Mouse (Mus musculus): ENCODE measurements around the gene Psmb7. TPM values are rescaled to one million over a fixed set of nuclear protein-coding genes. Genes with fewer than 3 reads are reported as not detected.

Psmb7 gene
- total RNA-seq, 2 experiments from 2014 or later, result 250 to 255 TPM

DNA sequence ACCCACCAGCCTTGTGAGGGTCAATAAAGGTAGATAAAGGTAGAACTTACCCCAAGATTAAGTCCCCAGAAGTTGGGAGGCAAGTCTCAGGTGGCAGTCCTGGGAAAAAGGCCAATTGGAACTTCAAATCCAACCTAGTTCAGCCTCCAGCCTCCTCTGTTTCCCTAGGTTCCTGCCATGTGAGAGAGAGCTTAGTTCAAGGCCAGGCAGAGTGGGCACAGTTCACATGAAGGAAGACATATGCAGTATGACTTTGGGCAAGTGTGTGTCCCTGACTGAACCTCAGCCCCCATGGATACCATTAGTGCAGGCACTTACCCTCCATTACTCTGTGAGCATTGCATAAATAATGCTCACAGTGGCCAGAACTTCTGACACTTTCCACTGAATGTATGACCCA, 98.2 kb downstream of the Psmb7 start:
- no peak for DNase-seq (ENCODE audit: low spot score in 2 of 2)

DNA sequence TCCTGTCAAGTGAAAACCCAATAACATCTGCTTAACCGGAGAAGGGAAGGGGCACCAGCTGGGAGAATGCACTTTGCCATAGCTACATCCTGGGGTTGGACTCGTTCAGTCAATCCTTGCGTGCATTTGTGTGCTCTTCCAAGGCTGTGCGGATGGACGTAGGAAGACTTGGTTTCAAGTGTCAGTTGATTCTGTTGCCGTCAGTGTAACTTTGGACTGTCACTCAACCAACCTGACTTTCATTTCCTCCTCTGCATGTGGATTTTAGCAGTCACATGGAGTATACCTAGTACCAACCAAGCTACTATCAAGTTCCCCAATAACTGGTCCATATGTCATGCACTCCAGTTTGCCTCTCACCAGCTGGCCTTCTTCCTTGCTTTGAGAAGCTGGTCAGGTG, 98.9 kb downstream of the Psmb7 start:
- DNase-seq (ENCODE audit: low spot score in 2 of 2), result no peak

DNA sequence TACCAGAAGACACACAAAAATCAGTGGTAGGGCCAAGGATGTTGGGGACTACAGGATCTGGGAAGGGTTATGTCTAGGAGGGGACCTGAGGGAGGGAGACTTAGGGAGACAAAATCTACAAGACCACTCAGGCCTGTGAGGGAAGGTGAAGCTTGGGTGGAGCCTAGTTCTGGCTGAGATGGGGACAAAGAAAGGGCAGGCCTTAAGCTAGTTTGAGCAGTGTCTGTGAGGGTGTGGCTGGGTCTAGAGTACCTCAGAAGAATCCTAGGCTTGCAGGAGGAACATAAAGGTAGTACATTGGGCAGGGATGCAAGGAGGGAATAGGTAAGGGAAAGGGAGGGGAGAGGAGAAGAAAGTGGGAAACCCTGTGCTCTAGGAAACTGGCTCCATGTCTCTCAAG, 99.5 kb downstream of the Psmb7 start:
- DNase-seq (ENCODE audit: low spot score in 2 of 2), result no peak

DNA sequence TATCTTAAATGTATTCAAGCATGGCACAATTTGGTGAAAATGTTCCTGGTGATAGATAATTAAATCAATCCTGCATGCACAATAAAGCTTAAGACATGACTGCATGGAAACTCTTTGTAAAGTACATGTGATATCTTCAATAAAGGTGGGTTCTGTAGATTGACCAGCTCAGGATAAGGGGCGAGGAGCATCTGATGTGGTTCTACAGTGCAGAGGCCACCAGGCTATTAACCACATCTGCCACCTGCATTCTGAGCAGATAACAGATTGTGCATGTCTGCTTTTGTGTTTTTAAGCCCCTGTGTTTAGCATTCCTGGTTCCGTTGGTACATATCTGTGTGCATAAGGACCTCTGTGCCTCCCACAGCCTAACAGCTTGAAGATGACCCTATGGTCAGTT, 100.7 kb downstream of the Psmb7 start:
- DNase-seq (ENCODE audit: low spot score in 2 of 2), result no peak

DNA sequence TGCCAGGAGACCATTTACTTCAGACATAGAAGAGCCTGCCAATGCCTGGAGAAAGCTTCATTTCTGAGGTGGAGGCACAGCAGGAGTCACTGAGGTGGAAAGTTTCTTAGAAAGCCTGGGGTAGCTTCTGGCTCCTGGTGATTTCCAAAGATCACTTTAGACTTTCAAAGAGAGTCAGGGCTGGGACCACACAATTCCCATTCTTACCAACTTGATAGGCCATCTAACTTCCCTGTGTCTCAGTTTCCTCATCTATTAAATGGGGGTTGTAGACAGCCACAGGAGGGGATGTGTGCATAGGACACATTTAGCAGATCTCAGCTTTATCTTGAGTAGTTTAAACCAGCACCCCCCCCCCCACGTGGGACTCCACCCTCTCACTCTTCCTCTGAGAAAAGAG, 101.5 kb downstream of the Psmb7 start:
- no peak for DNase-seq (ENCODE audit: low spot score in 2 of 2)

DNA sequence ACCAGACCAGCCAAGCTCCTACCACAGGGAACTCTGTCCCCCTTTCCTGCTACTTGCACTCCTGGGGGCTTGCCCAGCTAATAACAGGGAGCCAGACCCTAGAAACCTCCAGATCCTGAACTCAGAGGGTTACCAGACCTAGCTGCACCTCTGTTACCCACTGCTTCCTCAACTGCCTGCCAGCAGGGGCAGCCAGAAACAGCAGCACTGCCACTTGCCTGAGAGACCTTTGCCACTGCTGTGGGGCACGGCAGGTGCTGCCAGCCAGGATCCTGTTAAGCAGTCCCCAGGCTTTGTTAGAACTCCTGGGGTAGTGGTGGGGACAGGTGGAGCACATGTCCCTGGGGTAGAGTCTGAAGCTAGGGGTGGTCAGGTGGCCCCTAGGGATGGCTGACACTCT, 102.3 kb downstream of the Psmb7 start:
- no peak for DNase-seq (ENCODE audit: low spot score in 2 of 2)

DNA sequence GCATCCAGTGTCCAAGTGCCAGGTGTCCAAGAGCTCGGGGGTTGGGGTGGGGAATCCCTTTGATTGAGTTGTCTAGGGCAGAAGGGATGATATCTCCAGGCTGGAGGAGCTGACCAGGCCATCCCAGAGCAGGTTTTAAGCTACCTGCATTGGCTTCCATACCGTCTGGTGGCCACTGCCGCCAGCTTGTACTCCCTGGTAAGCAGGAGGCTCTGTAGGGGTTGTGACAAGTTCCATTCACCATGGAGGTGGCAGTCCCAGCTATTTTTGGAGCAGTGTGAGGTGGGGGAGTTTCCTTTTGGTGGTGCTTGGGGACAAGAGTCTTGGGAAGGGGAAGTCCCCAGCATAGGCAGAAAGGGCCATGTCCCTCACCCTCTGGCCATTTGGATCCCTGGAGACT, 102.8 kb downstream of the Psmb7 start:
- DNase-seq (ENCODE audit: low spot score in 2 of 2), result no peak

DNA sequence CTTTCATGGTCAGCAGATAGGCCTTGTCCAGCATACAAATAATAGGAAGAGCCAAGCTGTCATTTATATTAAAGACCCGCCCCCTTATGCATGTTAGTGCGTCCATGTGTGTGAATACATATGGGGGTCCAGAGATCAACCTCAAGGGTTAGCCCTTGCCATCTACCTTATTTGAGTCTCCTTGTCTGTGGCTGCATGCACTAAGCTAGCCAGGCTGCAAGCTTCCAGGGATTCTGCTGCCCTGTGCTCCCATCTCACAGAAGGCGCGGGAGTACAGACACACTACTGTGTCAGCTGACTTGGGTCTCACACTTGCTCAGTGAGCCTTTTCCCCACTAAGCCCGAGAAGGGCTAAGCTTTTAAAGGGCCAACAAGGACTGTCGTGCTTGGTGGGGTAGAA, 103.2 kb downstream of the Psmb7 start:
- no peak for DNase-seq (ENCODE audit: low spot score in 2 of 2)

DNA sequence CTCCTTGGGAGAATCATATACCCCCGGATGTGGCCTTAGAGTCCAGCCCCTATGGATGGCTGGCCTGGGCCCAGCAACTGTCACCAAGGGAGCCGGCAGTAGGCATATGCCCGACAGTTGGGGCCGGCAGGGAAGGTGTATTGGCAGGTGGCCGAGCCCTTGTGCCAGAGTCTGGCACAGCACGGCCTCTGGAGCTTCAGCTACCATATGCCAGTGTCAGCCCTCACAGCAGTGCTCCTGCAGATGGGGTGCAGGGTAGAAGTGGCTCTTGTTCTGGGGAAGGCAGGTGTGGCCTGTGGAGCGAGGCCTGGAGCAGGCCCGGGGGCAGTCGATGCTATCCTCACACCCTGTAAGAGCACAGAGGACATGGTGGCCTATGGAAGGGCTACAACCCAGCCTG, 104.2 kb downstream of the Psmb7 start:
- peak in 1 of 2 experiments; percentile 32 for DNase-seq (ENCODE audit: low spot score in 2 of 2)

Small RNAs within 50 kb of the gene (microRNA-seq; reads per million reads assigned to microRNA genes)
- gene Gm27634, result 0 reads per million in 2 experiments

Other genes with a start within 250 kb of the Psmb7 start
- 10 to 100 TPM; 43.8 to 49.7 TPM for gene Nek6, start 132.4 kb downstream of the Psmb7 start, total RNA-seq (2021)
- gene Nr5a1, start 70.5 kb upstream of the Psmb7 start, total RNA-seq (2021), result not detected